Mouse (Mus musculus): Measurements from ENCODE around the gene Ccr1. TPM values are rescaled to one million over a fixed set of nuclear protein-coding genes. Genes with fewer than 3 reads are reported as not detected.
"Not testable (repeated sequence)": the region's sequence is repeated elsewhere in the genome, so short reads cannot be mapped to it uniquely, and the experiment has no call there.

Ccr1 gene
- total RNA-seq, 1 experiment: not detected

GRCm38 (mm10) chr9:123986217-123986616 is 17.7 kb upstream of the Ccr1 start:
- H3K36me3 ChIP-seq (ENCODE audit: control insufficient read depth, insufficient read depth, low read length, poor library complexity, severe bottlenecking): no peaks in the 10 kb centered on the region

GRCm38 (mm10) chr9:123984943-123985342 is 16.5 kb upstream of the Ccr1 start:
- Histone ChIP-seq H3K4me3 (ENCODE audit: insufficient read depth in 1 of 2, low read depth in 1 of 2, low read length in 2 of 2, poor library complexity in 1 of 2, severe bottlenecking in 1 of 2) (no peak overlapping the region), H3K27ac (ENCODE audit: insufficient read depth, low read depth, low read length, poor library complexity, severe bottlenecking) (no peak overlapping the region), H3K9me3 (ENCODE audit: control insufficient read depth, insufficient read depth, low read depth, low read length) (no peaks in the 10 kb centered on the region), H3K4me1 (ENCODE audit: control insufficient read depth in 2 of 2, insufficient read depth in 2 of 2, low read length in 2 of 2, poor library complexity in 1 of 2) (no peaks in the 10 kb centered on the region), H3K36me3 (ENCODE audit: control insufficient read depth, insufficient read depth, low read length, poor library complexity, severe bottlenecking) (no peaks in the 10 kb centered on the region), H3K9ac (ENCODE audit: insufficient read depth, low read depth, low read length, poor library complexity, severe bottlenecking) (no peak overlapping the region)
- no peak for TF ChIP-seq MAFK (IDR thresholded peaks at IDR 0.05; ENCODE audit: insufficient read depth, low read depth, low read length)
- in situ Hi-C loops (cut with MboI; ENCODE audit: low sequenced_read_pairs in 2 of 2, unreplicated experiment in 2 of 2): no loop called here
- DNase-seq (ENCODE audit: low read depth, low spot score): no peak

More at GRCm38 (mm10) chr9:123986217-123986616, 17.7 kb upstream of the Ccr1 start:
- no peaks in the 10 kb centered on the region for H3K4me1 ChIP-seq (ENCODE audit: control insufficient read depth in 2 of 2, insufficient read depth in 2 of 2, low read length in 2 of 2, poor library complexity in 1 of 2)
- no peak overlapping the region for H3K27ac ChIP-seq (ENCODE audit: insufficient read depth, low read depth, low read length, poor library complexity, severe bottlenecking)
- no peak overlapping the region for H3K9ac ChIP-seq (ENCODE audit: insufficient read depth, low read depth, low read length, poor library complexity, severe bottlenecking)
- no peak overlapping the region for H3K4me3 ChIP-seq (ENCODE audit: insufficient read depth in 1 of 2, low read depth in 1 of 2, low read length in 2 of 2, poor library complexity in 1 of 2, severe bottlenecking in 1 of 2)
- in situ Hi-C loops (cut with MboI; ENCODE audit: low sequenced_read_pairs in 2 of 2, unreplicated experiment in 2 of 2): no loop called here
- DNase-seq (ENCODE audit: low read depth, low spot score): no peak
- TF ChIP-seq ZNF384 (IDR thresholded peaks at IDR 0.05; ENCODE audit: low read depth, low read length): no peak
- no peak for TF ChIP-seq HCFC1 (IDR thresholded peaks at IDR 0.05; ENCODE audit: borderline replicate concordance, insufficient read depth, low read length)
- TF ChIP-seq ZC3H11A (IDR thresholded peaks at IDR 0.05; ENCODE audit: borderline replicate concordance, low read depth, low read length): no peak
- H3K9me3 ChIP-seq (ENCODE audit: control insufficient read depth, insufficient read depth, low read depth, low read length): no peaks in the 10 kb centered on the region

- Histone ChIP-seq H3K4me1 (ENCODE audit: control insufficient read depth in 2 of 2, insufficient read depth in 2 of 2, low read length in 2 of 2, poor library complexity in 1 of 2) (no peaks in the 10 kb centered on the region), H3K9ac (ENCODE audit: insufficient read depth, low read depth, low read length, poor library complexity, severe bottlenecking) (no peak overlapping the region), H3K4me3 (ENCODE audit: insufficient read depth in 1 of 2, low read depth in 1 of 2, low read length in 2 of 2, poor library complexity in 1 of 2, severe bottlenecking in 1 of 2) (no peak overlapping the region), H3K27ac (ENCODE audit: insufficient read depth, low read depth, low read length, poor library complexity, severe bottlenecking) (no peak overlapping the region), H3K36me3 (ENCODE audit: control insufficient read depth, insufficient read depth, low read length, poor library complexity, severe bottlenecking) (no peaks in the 10 kb centered on the region), H3K9me3 (ENCODE audit: control insufficient read depth, insufficient read depth, low read depth, low read length) (no peaks in the 10 kb centered on the region)
- TF ChIP-seq ZNF384 (IDR thresholded peaks at IDR 0.05; ENCODE audit: low read depth, low read length): no peak
- no peak for TF ChIP-seq CHD2 (IDR thresholded peaks at IDR 0.05; ENCODE audit: low read depth, low read length)
- no peak for TF ChIP-seq ZC3H11A (IDR thresholded peaks at IDR 0.05; ENCODE audit: borderline replicate concordance, low read depth, low read length)
- no peak for TF ChIP-seq MAFK (IDR thresholded peaks at IDR 0.05; ENCODE audit: insufficient read depth, low read depth, low read length)
- in situ Hi-C loops (cut with MboI; ENCODE audit: low sequenced_read_pairs in 2 of 2, unreplicated experiment in 2 of 2): no loop called here
- DNase-seq (ENCODE audit: low read depth, low spot score): no peak
These were observed 14.2 kb upstream of the Ccr1 start for GRCm38 (mm10) chr9:123982720-123983119.

- H3K4me1 ChIP-seq (ENCODE audit: control insufficient read depth in 2 of 2, insufficient read depth in 2 of 2, low read length in 2 of 2, poor library complexity in 1 of 2): no peaks in the 10 kb centered on the region
- no peak overlapping the region for H3K27ac ChIP-seq (ENCODE audit: insufficient read depth, low read depth, low read length, poor library complexity, severe bottlenecking)
- H3K9me3 ChIP-seq (ENCODE audit: control insufficient read depth, insufficient read depth, low read depth, low read length): no peaks in the 10 kb centered on the region
- no peak overlapping the region for H3K9ac ChIP-seq (ENCODE audit: insufficient read depth, low read depth, low read length, poor library complexity, severe bottlenecking)
- no peak overlapping the region for H3K4me3 ChIP-seq (ENCODE audit: insufficient read depth in 1 of 2, low read depth in 1 of 2, low read length in 2 of 2, poor library complexity in 1 of 2, severe bottlenecking in 1 of 2)
- no peak for DNase-seq (ENCODE audit: low read depth, low spot score)
- in situ Hi-C loops (cut with MboI; ENCODE audit: low sequenced_read_pairs in 2 of 2, unreplicated experiment in 2 of 2): no loop called here
- no peak for TF ChIP-seq MAFK (IDR thresholded peaks at IDR 0.05; ENCODE audit: insufficient read depth, low read depth, low read length)
- no peak for TF ChIP-seq ZC3H11A (IDR thresholded peaks at IDR 0.05; ENCODE audit: borderline replicate concordance, low read depth, low read length)
- TF ChIP-seq HCFC1 (IDR thresholded peaks at IDR 0.05; ENCODE audit: borderline replicate concordance, insufficient read depth, low read length): no peak
- TF ChIP-seq CHD2 (IDR thresholded peaks at IDR 0.05; ENCODE audit: low read depth, low read length): no peak
- TF ChIP-seq ZNF384 (IDR thresholded peaks at IDR 0.05; ENCODE audit: low read depth, low read length): no peak
- no peaks in the 10 kb centered on the region for H3K36me3 ChIP-seq (ENCODE audit: control insufficient read depth, insufficient read depth, low read length, poor library complexity, severe bottlenecking)
These were observed 13.4 kb upstream of the Ccr1 start for GRCm38 (mm10) chr9:123981909-123982308.

- in situ Hi-C loops (cut with MboI; ENCODE audit: low sequenced_read_pairs in 2 of 2, unreplicated experiment in 2 of 2); H3K4me1 ChIP-seq (ENCODE audit: control insufficient read depth in 2 of 2, insufficient read depth in 2 of 2, low read length in 2 of 2, poor library complexity in 1 of 2); H3K36me3 ChIP-seq (ENCODE audit: control insufficient read depth, insufficient read depth, low read length, poor library complexity, severe bottlenecking); H3K27ac ChIP-seq (ENCODE audit: insufficient read depth, low read depth, low read length, poor library complexity, severe bottlenecking); H3K9me3 ChIP-seq (ENCODE audit: control insufficient read depth, insufficient read depth, low read depth, low read length); DNase-seq (ENCODE audit: low read depth, low spot score); H3K9ac ChIP-seq (ENCODE audit: insufficient read depth, low read depth, low read length, poor library complexity, severe bottlenecking); H3K4me3 ChIP-seq (ENCODE audit: insufficient read depth in 1 of 2, low read depth in 1 of 2, low read length in 2 of 2, poor library complexity in 1 of 2, severe bottlenecking in 1 of 2): not testable (repeated sequence)
These were observed 12.5 kb upstream of the Ccr1 start for GRCm38 (mm10) chr9:123980858-123981475.
